Mouse (Mus musculus) cerebellum, postnatal 36 days (tissue): ENCODE measurements around the gene Cryba4.

Source experiments
- DNase-seq, 2 experiments: peaks; one replicate each; pipeline ENCODE4 v3.0.0; 2021 to 2022; ENCODE audit warnings: mixed read lengths in 2 of 2

The Cryba4 gene

GRCm38 (mm10) chr5:112265110-112265509, 12.8 kb upstream of the Cryba4 start:
- no peak for DNase-seq

- DNase-seq = no peak
Measured at GRCm38 (mm10) chr5:112264099-112264498, 11.8 kb upstream of the Cryba4 start.

- no peak for DNase-seq
Measured at GRCm38 (mm10) chr5:112260818-112261217, 8.5 kb upstream of the Cryba4 start.

GRCm38 (mm10) chr5:112259862-112260650, 7.7 kb upstream of the Cryba4 start:
- DNase-seq = no peak

- no peak for DNase-seq
Measured at GRCm38 (mm10) chr5:112257896-112258295, 5.6 kb upstream of the Cryba4 start.

GRCm38 (mm10) chr5:112256457-112256856, 4.1 kb upstream of the Cryba4 start:
- DNase-seq = peak; percentile 35 to 36

GRCm38 (mm10) chr5:112255426-112255825, 3.1 kb upstream of the Cryba4 start, which contains the start of gene Crybb1:
Crybb1 (plus strand) TSS chr5:112255815.
- DNase-seq = peak; percentile 81 to 85

- DNase-seq = peak; percentile 48 to 50
Measured at GRCm38 (mm10) chr5:112254282-112254806, 2.0 kb upstream of the Cryba4 start.

GRCm38 (mm10) chr5:112253169-112253568, 851 bp upstream of the Cryba4 start:
- no peak for DNase-seq

GRCm38 (mm10) chr5:112249106-112249505, 3.2 kb downstream of the Cryba4 start:
- no peak for DNase-seq

GRCm38 (mm10) chr5:112247399-112247798, 4.9 kb downstream of the Cryba4 start:
- no peak for DNase-seq

- no peak for DNase-seq
Measured at GRCm38 (mm10) chr5:112244890-112245615, 7.3 kb downstream of the Cryba4 start.

GRCm38 (mm10) chr5:112244275-112244562, 8.1 kb downstream of the Cryba4 start:
- no peak for DNase-seq

- DNase-seq = no peak
Measured at GRCm38 (mm10) chr5:112243539-112244274, 8.6 kb downstream of the Cryba4 start.

GRCm38 (mm10) chr5:112243041-112243440, 9.3 kb downstream of the Cryba4 start:
- no peak for DNase-seq

GRCm38 (mm10) chr5:112242361-112242778, 9.9 kb downstream of the Cryba4 start:
- DNase-seq = no peak

GRCm38 (mm10) chr5:112241849-112242248, 10.5 kb downstream of the Cryba4 start:
- no peak for DNase-seq

- DNase-seq = peak; percentile 92 to 95
Measured at GRCm38 (mm10) chr5:112240761-112241160, 11.6 kb downstream of the Cryba4 start.

GRCm38 (mm10) chr5:112238781-112239482, 13.4 kb downstream of the Cryba4 start:
- DNase-seq = no peak

GRCm38 (mm10) chr5:112237866-112238570, 14.3 kb downstream of the Cryba4 start:
- no peak for DNase-seq

GRCm38 (mm10) chr5:112237439-112237838, 14.9 kb downstream of the Cryba4 start:
- DNase-seq = peak in 1 of 2 experiments; percentile 26

GRCm38 (mm10) chr5:112236631-112237030, 15.7 kb downstream of the Cryba4 start:
- no peak for DNase-seq
